In genomic region chr16:50045552-50046547, GRCm38 (mm10) we compare ENCODE assay signal across 8 mouse cellular contexts.
DNase-seq lines count a peak whose midpoint lies in the region; ATAC-seq and TF ChIP-seq lines count a peak whose summit lies in the region.

No protein-coding gene starts in this region.

- H3K79me2 ChIP-seq in MEL (ENCODE audit: control insufficient read depth, insufficient read depth, low read length, poor library complexity): no peaks in the 10 kb centered on the region

- ATAC-seq in hematopoietic stem cell, adult 5-6 weeks (replicated peaks in 1 of 2; ENCODE audit: insufficient read depth in 1 of 2, low FRiP score in 2 of 2, low TSS enrichment in 1 of 2, low read depth in 1 of 2, poor library complexity in 2 of 2, severe bottlenecking in 2 of 2): peak; percentile 81 to 89
- ATAC-seq in neutrophil, adult 5-6 weeks (ENCODE audit: extremely low read depth, insufficient number of reproducible peaks, low FRiP score, poor library complexity, severe bottlenecking): peak; percentile 91

- H3K9ac ChIP-seq in MEL (ENCODE audit: control insufficient read depth, low read depth, low read length, poor library complexity, severe bottlenecking): peak overlapping the region; percentile 69

- TF ChIP-seq CTCF in MEL (IDR thresholded peaks at IDR 0.05 in 2 of 3, conservative IDR thresholded peaks at IDR 0.05 in 1 of 3; ENCODE audit: control insufficient read depth in 1 of 3, insufficient read depth in 1 of 3, low read depth in 2 of 3, low read length in 3 of 3, poor library complexity in 1 of 3, severe bottlenecking in 1 of 3): peak; percentile 81 to 89 (median 81)
- peak; percentile 81 for TF ChIP-seq CTCF in lung, adult 2 months (IDR thresholded peaks at IDR 0.05; ENCODE audit: insufficient read depth, low read length)

- peak; percentile 89 for DNase-seq in MEL (ENCODE audit: low read depth, low spot score)
- DNase-seq in cerebellum, adult 8-10 months: peak; percentile 89
- peak; percentile 59 for DNase-seq in forelimb bud, embryonic 11.5 days (ENCODE audit: low read depth, low spot score)
- peak; percentile 74 to 80 for DNase-seq in layer of hippocampus, adult 8-10 months (ENCODE audit: low spot score in 2 of 2)
- peak; percentile 70 for DNase-seq in lung, adult 2 months
- peak; percentile 55 for DNase-seq in testis, postnatal 14 days (ENCODE audit: low spot score)

- WGBS in lung, adult 2 months: 20% methylated on average over 32 of the region's 32 CpGs

- peak; percentile 59 for TF ChIP-seq RAD21 in MEL (IDR thresholded peaks at IDR 0.05; ENCODE audit: low read depth, low read length)

- H3K27ac ChIP-seq in MEL (ENCODE audit: control insufficient read depth, low read depth, low read length): peak overlapping the region; percentile 42

- no peaks in the 10 kb centered on the region for H3K27me3 ChIP-seq in MEL (ENCODE audit: control insufficient read depth in 1 of 2, insufficient read depth in 2 of 2, low read length in 2 of 2)

- no peak; a peak in 1 of 4 replicates for TF ChIP-seq EP300 in MEL (IDR thresholded peaks at IDR 0.05; ENCODE audit: low read depth in 1 of 2, low read length in 2 of 2)

- peak overlapping the region; percentile 54 to 84 for H3K4me3 ChIP-seq in MEL (ENCODE audit: control insufficient read depth in 1 of 2, insufficient read depth in 1 of 2, low read depth in 2 of 2, low read length in 2 of 2)
- H3K4me3 ChIP-seq in lung, adult 2 months (replicated peaks; ENCODE audit: extremely low read depth, low read depth, low read length): peak overlapping the region; percentile 20

- H3K9me3 ChIP-seq in MEL (replicated peaks; ENCODE audit: insufficient read depth, low read length): no peaks in the 10 kb centered on the region

- H3K36me3 ChIP-seq in MEL (ENCODE audit: control insufficient read depth in 1 of 2, insufficient read depth in 2 of 2, low read length in 2 of 2): peaks cover 0 to 11% of the 10 kb centered on the region in 2 experiments; a peak in 2 of 4 replicates

- TF ChIP-seq POLR2A in MEL (IDR thresholded peaks at IDR 0.05; ENCODE audit: control insufficient read depth in 1 of 2, insufficient read depth in 1 of 2, low read depth in 1 of 2, low read length in 2 of 2, poor library complexity in 1 of 2): peak in 1 of 2 experiments; percentile 44; a peak in 1 of 4 replicates
- TF ChIP-seq POLR2A in lung, adult 2 months (IDR thresholded peaks at IDR 0.05; ENCODE audit: borderline replicate concordance, extremely low read depth, low read depth, low read length): no peak

- peaks cover 0 to 13% of the 10 kb centered on the region in 2 experiments; a peak in 2 of 4 replicates for H3K4me1 ChIP-seq in MEL (ENCODE audit: control insufficient read depth in 1 of 2, insufficient read depth in 2 of 2, low read length in 2 of 2)
- no peaks in the 10 kb centered on the region for H3K4me1 ChIP-seq in lung, adult 2 months (ENCODE audit: control insufficient read depth, insufficient read depth, low read length)

TF ChIP-seq in MEL, 35 proteins besides CTCF, POLR2A, EP300 and RAD21:
- TF ChIP-seq ELF1 (IDR thresholded peaks at IDR 0.05; ENCODE audit: low read depth, low read length) (no peak), SIN3A (IDR thresholded peaks at IDR 0.05; ENCODE audit: low read length) (0 out of 2 replicates have a peak, but pooled peaks have one; percentile 16), MYB (IDR thresholded peaks at IDR 0.05; ENCODE audit: low read depth, low read length) (no peak), MYC (IDR thresholded peaks at IDR 0.05; ENCODE audit: low read depth, low read length) (no peak), RCOR1 (IDR thresholded peaks at IDR 0.05; ENCODE audit: low read depth, low read length) (0 out of 2 replicates have a peak, but pooled peaks have one; percentile 9), TBP (IDR thresholded peaks at IDR 0.05; ENCODE audit: low read depth, low read length) (peak; percentile 57; the same call in 1 of the 2 replicates), UBTF (IDR thresholded peaks at IDR 0.05; ENCODE audit: borderline replicate concordance, insufficient read depth, low read depth, low read length) (no peak), ZKSCAN1 (IDR thresholded peaks at IDR 0.05; ENCODE audit: low read depth, low read length) (no peak), E2F4 (IDR thresholded peaks at IDR 0.05; ENCODE audit: borderline replicate concordance, low read depth, low read length) (no peak), TAL1 (IDR thresholded peaks at IDR 0.05; ENCODE audit: low read length) (no peak), POLR2AphosphoS2 (IDR thresholded peaks at IDR 0.05; ENCODE audit: low read length) (no peak), MAZ (IDR thresholded peaks at IDR 0.05; ENCODE audit: low read depth, low read length) (no peak), ETS1 (IDR thresholded peaks at IDR 0.05; ENCODE audit: low read depth, low read length) (no peak; the same call in 1 of the 2 replicates), KAT2A (conservative IDR thresholded peaks at IDR 0.05; ENCODE audit: low read depth, low read length) (no peak), NELFE (IDR thresholded peaks at IDR 0.05; ENCODE audit: low read depth, low read length) (peak; percentile 26; the same call in 1 of the 2 replicates), NRF1 (IDR thresholded peaks at IDR 0.05; ENCODE audit: insufficient read depth, low read depth, low read length, poor library complexity, severe bottlenecking) (no peak), MAX (IDR thresholded peaks at IDR 0.05; ENCODE audit: low read length) (peak; percentile 87), GATA1 (IDR thresholded peaks at IDR 0.05; ENCODE audit: low read depth, low read length) (peak; percentile 73; the same call in 1 of the 2 replicates), USF2 (IDR thresholded peaks at IDR 0.05; ENCODE audit: borderline replicate concordance in 1 of 2, insufficient read depth in 1 of 2, low read depth in 1 of 2, low read length in 2 of 2) (no peak), MEF2A (IDR thresholded peaks at IDR 0.05; ENCODE audit: extremely low read depth, insufficient replicate concordance, low read depth, low read length, poor library complexity, severe bottlenecking) (no peak), HCFC1 (IDR thresholded peaks at IDR 0.05; ENCODE audit: low read depth, low read length) (no peak), GABPA (IDR thresholded peaks at IDR 0.05; ENCODE audit: low read depth, low read length) (no peak), ZNF384 (IDR thresholded peaks at IDR 0.05; ENCODE audit: low read depth, low read length) (no peak), POLR2AphosphoS5 (IDR thresholded peaks at IDR 0.05; ENCODE audit: borderline replicate concordance, low read depth, low read length) (no peak), ZC3H11A (IDR thresholded peaks at IDR 0.05; ENCODE audit: low read depth, low read length) (peak; percentile 55), TCF12 (IDR thresholded peaks at IDR 0.05; ENCODE audit: low read depth, low read length) (0 out of 2 replicates have a peak, but pooled peaks have one; percentile 13), MXI1 (IDR thresholded peaks at IDR 0.05; ENCODE audit: low read depth, low read length) (peak; percentile 65), JUND (IDR thresholded peaks at IDR 0.05; ENCODE audit: low read depth, low read length) (no peak), MAFK (IDR thresholded peaks at IDR 0.05; ENCODE audit: borderline replicate concordance, low read depth, low read length) (no peak), CHD2 (IDR thresholded peaks at IDR 0.05; ENCODE audit: low read length) (peak; percentile 67), CHD1 (IDR thresholded peaks at IDR 0.05; ENCODE audit: low read depth, low read length) (no peak), SMC3 (IDR thresholded peaks at IDR 0.05; ENCODE audit: low read depth, low read length) (peak; percentile 82), BHLHE40 (IDR thresholded peaks at IDR 0.05; ENCODE audit: borderline replicate concordance, low read depth, low read length) (no peak), USF1 (IDR thresholded peaks at IDR 0.05; ENCODE audit: low read depth, low read length) (no peak), ZMIZ1 (IDR thresholded peaks at IDR 0.05; ENCODE audit: low read depth, low read length) (no peak)

Comparison
In these comparisons a context has a peak if more than half of its experiments do, and no peak if none do; other contexts are left out.
1. Peak in every context shown above with its lines: DNase-seq, ATAC-seq, H3K4me3 ChIP-seq and H3K27ac ChIP-seq.